Mouse (Mus musculus) 3134 (cell line): ENCODE data around the gene Gjb2.
"Not testable (repeated sequence)": the region's sequence is repeated elsewhere in the genome, so short reads cannot be mapped to it uniquely, and the experiment has no call there.

Experiments
- DNase-seq: peaks from one replicate; pipeline ENCODE4 v3.0.0-alpha.2; 2011; ENCODE audit warnings: low spot score; ENCODE audit not compliant: insufficient read length; ENCODE audit errors: extremely low read depth

Gene Gjb2

GRCm38 (mm10) chr14:57069906-57070305, 34.6 kb downstream of the Gjb2 start:
- DNase-seq = not testable (repeated sequence)

- no peak for DNase-seq
Observed at GRCm38 (mm10) chr14:57066053-57066452, 38.4 kb downstream of the Gjb2 start.

GRCm38 (mm10) chr14:57060052-57060451, 44.5 kb downstream of the Gjb2 start:
- DNase-seq = not testable (repeated sequence)

- no peak for DNase-seq
Observed at GRCm38 (mm10) chr14:57057563-57058321, 46.8 kb downstream of the Gjb2 start, which contains the start of gene Gja3. Gja3 (minus strand) TSS chr14:57058100.

GRCm38 (mm10) chr14:57057204-57057562, 47.3 kb downstream of the Gjb2 start:
- no peak for DNase-seq

GRCm38 (mm10) chr14:57052713-57053112, 51.8 kb downstream of the Gjb2 start:
- no peak for DNase-seq
